Mouse (Mus musculus): ENCODE data around the gene G530012D18Rik.
"Not testable (repeated sequence)": the region's sequence is repeated elsewhere in the genome, so short reads cannot be mapped to it uniquely, and the experiment has no call there.

DNA sequence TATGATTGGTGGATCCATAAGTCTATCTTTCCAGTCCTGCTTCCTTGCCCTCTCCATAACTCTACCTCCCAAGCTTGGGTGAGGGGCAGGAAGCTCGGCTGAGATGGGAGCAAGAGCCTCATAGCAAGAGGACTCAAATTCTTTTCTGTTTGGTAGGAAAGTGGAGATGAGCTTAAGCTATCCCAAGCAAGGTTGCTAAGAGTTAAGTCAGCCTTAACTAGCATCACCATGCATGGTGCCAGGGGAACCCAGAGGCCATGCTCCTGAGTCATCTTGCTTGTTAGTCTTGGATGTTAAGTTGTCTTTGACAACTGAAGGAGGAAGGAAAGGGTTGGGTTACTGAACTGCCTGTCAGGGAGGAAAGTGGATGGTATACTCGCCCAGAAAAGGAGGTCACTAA lies 13.2 kb downstream of the G530012D18Rik start:
- not testable (repeated sequence) for TF ChIP-seq CHD2 (IDR thresholded peaks at IDR 0.05; ENCODE audit: low read depth, low read length); ZNF384 (IDR thresholded peaks at IDR 0.05; ENCODE audit: low read depth, low read length); ZC3H11A (IDR thresholded peaks at IDR 0.05; ENCODE audit: borderline replicate concordance, low read depth, low read length); HCFC1 (IDR thresholded peaks at IDR 0.05; ENCODE audit: borderline replicate concordance, insufficient read depth, low read length)
